Mouse (Mus musculus) small intestine, adult 2 months (tissue): ENCODE measurements around the gene Asb11.

Source experiments
- CTCF ChIP-seq: fragments of 200-500 bp; IDR thresholded peaks from 2 replicates; pipeline ENCODE4 v1.5.1; 2012; ENCODE audit warnings: low read depth, mild to moderate bottlenecking, control low read depth, inconsistent platforms, low read length, moderate library complexity, mixed read lengths; ENCODE audit not compliant: insufficient replicate concordance, insufficient read length; ENCODE audit errors: extremely low read depth
- POLR2A ChIP-seq: fragments of 200-500 bp; IDR thresholded peaks from 2 replicates; pipeline ENCODE4 v1.6.1; 2012; ENCODE audit warnings: low read depth, mild to moderate bottlenecking, control low read depth, inconsistent platforms, low read length, moderate library complexity

GRCm38 (mm10) chrX:164508728-164509127 is 71.9 kb downstream of the Asb11 start:
- TF ChIP-seq CTCF (no peak), POLR2A (no peak)
